Mouse (Mus musculus): ENCODE measurements around the gene Nek10.

DNA sequence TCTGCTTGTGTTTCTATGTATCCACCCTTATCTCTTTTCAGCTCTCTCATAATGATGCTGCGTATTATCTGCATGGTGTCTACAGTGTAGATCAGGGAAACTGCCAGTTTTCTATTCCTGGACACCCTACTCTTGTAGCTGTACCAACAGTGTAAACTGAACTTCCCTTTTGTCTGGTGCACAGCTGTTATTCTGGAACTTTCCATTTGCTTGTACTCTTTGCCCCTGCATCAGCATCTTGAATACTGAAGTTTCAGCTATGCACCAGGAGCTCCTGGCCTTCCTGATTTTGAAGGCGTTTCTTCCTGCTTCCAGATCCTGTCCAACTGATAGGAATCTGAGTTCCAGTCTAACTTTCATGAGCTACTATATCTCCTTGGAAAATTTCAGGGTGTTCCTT lies 66.0 kb downstream of the Nek10 start:
- TF ChIP-seq POLR2A (IDR thresholded peaks at IDR 0.05; ENCODE audit: low read depth, low read length), result no peak
- TF ChIP-seq CTCF (IDR thresholded peaks at IDR 0.05; ENCODE audit: borderline replicate concordance, insufficient read depth, low read length), result no peak

Data from embryonic fibroblast, embryonic 13.5 days (primary cell).